Mouse (Mus musculus) midbrain, embryonic 10.5 days (tissue): ENCODE measurements around the gene Il25. TPM values are rescaled to one million over a fixed set of nuclear protein-coding genes. Genes with fewer than 3 reads are reported as not detected.
"Not testable (repeated sequence)": the region's sequence is repeated elsewhere in the genome, so short reads cannot be mapped to it uniquely, and the experiment has no call there.

Experiments
- DNase-seq: peaks from one replicate; pipeline ENCODE4 v3.0.0-alpha.2; 2017; ENCODE audit warnings: low spot score
- H3K27ac ChIP-seq: fragments of 300-500 bp; sonication (generic); replicated peaks from 2 replicates; pipeline ENCODE4 v1.5.1; 2016; ENCODE audit warnings: mild to moderate bottlenecking
- H3K27me3 ChIP-seq: fragments of 300-500 bp; sonication (generic); 2 replicates; pipeline ENCODE4 v1.6.1; 2016; ENCODE audit warnings: low read depth, mild to moderate bottlenecking; ENCODE audit not compliant: poor library complexity, severe bottlenecking
- H3K36me3 ChIP-seq: fragments of 300-500 bp; sonication (generic); 2 replicates; pipeline ENCODE4 v1.6.1; 2016; ENCODE audit warnings: mild to moderate bottlenecking, moderate library complexity
- H3K4me1 ChIP-seq: fragments of 300-500 bp; sonication (generic); 2 replicates; pipeline ENCODE4 v1.6.1; 2016
- H3K4me3 ChIP-seq: fragments of 300-500 bp; sonication (generic); 2 replicates; pipeline ENCODE4 v1.5.1; 2016; ENCODE audit warnings: mild to moderate bottlenecking, moderate library complexity
- H3K9me3 ChIP-seq: fragments of 300-500 bp; sonication (generic); replicated peaks from 2 replicates; pipeline ENCODE4 v1.6.1; 2016; ENCODE audit warnings: mild to moderate bottlenecking
- WGBS: fragments of 180-500 bp; shearing (Covaris S2); methylation state at CpG from one replicate; pipeline ENCODE4 v1.1.7; 2016; 5-methylcytosine and 5-hydroxymethylcytosine counted together
- polyA plus RNA-seq: library from polyadenylated mRNA; unstranded; fragments of >200 nt; fragmentation: Nextera tagmentation; extraction: Ambion mirVana; gene quantifications from 2 replicates; pipeline ENCODE4 v1.2.1, GENCODE M21; 2016

Gene Il25
- polyA plus RNA-seq, 1 experiment from 2014 or later = not detected

GRCm38 (mm10) chr14:54962714-54963113 is 30.2 kb downstream of the Il25 start:
- Histone ChIP-seq H3K27me3 (no peaks in the 10 kb centered on the region), H3K36me3 (no peaks in the 10 kb centered on the region), H3K4me1 (peaks cover 10% of the 10 kb centered on the region), H3K27ac (no peak overlapping the region), H3K9me3 (no peaks in the 10 kb centered on the region), H3K4me3 (no peak overlapping the region)
- 89% methylated on average over 7 of the region's 7 CpGs for WGBS
- DNase-seq = no peak

- H3K27ac ChIP-seq = no peak overlapping the region
- DNase-seq = no peak
- no peaks in the 10 kb centered on the region for H3K27me3 ChIP-seq
- no peaks in the 10 kb centered on the region for H3K36me3 ChIP-seq
- WGBS = 90% methylated on average over 11 of the region's 11 CpGs
- no peaks in the 10 kb centered on the region for H3K9me3 ChIP-seq
- peaks cover 10% of the 10 kb centered on the region for H3K4me1 ChIP-seq
- no peak overlapping the region for H3K4me3 ChIP-seq
Measured at GRCm38 (mm10) chr14:54963727-54964126, 31.2 kb downstream of the Il25 start.

- Histone ChIP-seq H3K4me1 (peaks cover 10% of the 10 kb centered on the region), H3K27ac (no peak overlapping the region), H3K9me3 (no peaks in the 10 kb centered on the region), H3K4me3 (no peak overlapping the region), H3K27me3 (no peaks in the 10 kb centered on the region), H3K36me3 (no peaks in the 10 kb centered on the region)
- WGBS = 86% methylated on average over 15 of the region's 15 CpGs
- no peak for DNase-seq
Measured at GRCm38 (mm10) chr14:54965044-54965443, 32.5 kb downstream of the Il25 start.

GRCm38 (mm10) chr14:54965631-54966030 is 33.1 kb downstream of the Il25 start:
- Histone ChIP-seq H3K4me3 (no peak overlapping the region), H3K27me3 (no peaks in the 10 kb centered on the region), H3K4me1 (peaks cover 5% of the 10 kb centered on the region), H3K27ac (no peak overlapping the region), H3K9me3 (no peaks in the 10 kb centered on the region), H3K36me3 (no peaks in the 10 kb centered on the region)
- DNase-seq = no peak
- 76% methylated on average over 6 of the region's 6 CpGs for WGBS

GRCm38 (mm10) chr14:54966320-54966977 is 34.0 kb downstream of the Il25 start, which contains the start of gene Myh6:
Gene Myh6 (minus strand): TSS chr14:54966927.
- Histone ChIP-seq H3K4me1 (no peaks in the 10 kb centered on the region), H3K36me3 (no peaks in the 10 kb centered on the region), H3K27ac (no peak within 1 kb of the TSS), H3K4me3 (no peak within 1 kb of the TSS), H3K9me3 (no peaks in the 10 kb centered on the region), H3K27me3 (no peaks in the 10 kb centered on the region)
- DNase-seq = no peak
- 79% methylated on average over 7 of the region's 7 CpGs for WGBS

- 80% methylated on average over 3 of the region's 3 CpGs for WGBS
- Histone ChIP-seq H3K27me3 (no peaks in the 10 kb centered on the region), H3K4me1 (no peaks in the 10 kb centered on the region), H3K9me3 (no peaks in the 10 kb centered on the region), H3K27ac (no peak overlapping the region), H3K36me3 (no peaks in the 10 kb centered on the region), H3K4me3 (no peak overlapping the region)
- DNase-seq = no peak
Measured at GRCm38 (mm10) chr14:54967874-54968273, 35.4 kb downstream of the Il25 start.

GRCm38 (mm10) chr14:54968344-54968743 is 35.8 kb downstream of the Il25 start:
- no peak for DNase-seq

GRCm38 (mm10) chr14:54972786-54973185 is 40.3 kb downstream of the Il25 start:
- 87% methylated on average over 11 of the region's 11 CpGs for WGBS
- H3K4me1 ChIP-seq = peaks cover 16% of the 10 kb centered on the region
- H3K9me3 ChIP-seq, H3K4me3 ChIP-seq, H3K36me3 ChIP-seq, H3K27ac ChIP-seq, H3K27me3 ChIP-seq, DNase-seq: not testable (repeated sequence)

More at GRCm38 (mm10) chr14:54968344-54968743, 35.8 kb downstream of the Il25 start:
- Histone ChIP-seq H3K9me3 (no peaks in the 10 kb centered on the region), H3K36me3 (no peaks in the 10 kb centered on the region), H3K4me3 (no peak overlapping the region), H3K27ac (no peak overlapping the region), H3K27me3 (no peaks in the 10 kb centered on the region), H3K4me1 (no peaks in the 10 kb centered on the region)

GRCm38 (mm10) chr14:54974068-54974791 is 41.7 kb downstream of the Il25 start:
- peaks cover 4% of the 10 kb centered on the region; the same call in 1 of the 2 replicates for H3K27me3 ChIP-seq
- no peak for DNase-seq
- WGBS = 76% methylated on average over 6 of the region's 6 CpGs
- H3K27ac ChIP-seq = peak overlapping the region; percentile 68; the same call in 1 of the 2 replicates
- H3K9me3 ChIP-seq = no peaks in the 10 kb centered on the region
- H3K36me3 ChIP-seq = no peaks in the 10 kb centered on the region
- peaks cover 16% of the 10 kb centered on the region for H3K4me1 ChIP-seq
- no peak overlapping the region for H3K4me3 ChIP-seq

GRCm38 (mm10) chr14:54976633-54977032 is 44.1 kb downstream of the Il25 start, which contains the start of gene Gm17428:
Gene Gm17428 (plus strand): TSS chr14:54976933.
- no peak for DNase-seq
- Histone ChIP-seq H3K4me3 (no peak within 1 kb of the TSS), H3K27ac (no peak within 1 kb of the TSS), H3K9me3 (no peaks in the 10 kb centered on the region), H3K36me3 (no peaks in the 10 kb centered on the region), H3K4me1 (peaks cover 16% of the 10 kb centered on the region), H3K27me3 (peaks cover 4% of the 10 kb centered on the region; the same call in 1 of the 2 replicates)
- WGBS = 95% methylated on average over 1 of the region's 1 CpGs

- Histone ChIP-seq H3K27me3 (peaks cover 4% of the 10 kb centered on the region; the same call in 1 of the 2 replicates), H3K36me3 (no peaks in the 10 kb centered on the region), H3K4me1 (peaks cover 14% of the 10 kb centered on the region), H3K4me3 (no peak overlapping the region), H3K27ac (no peak overlapping the region), H3K9me3 (no peaks in the 10 kb centered on the region)
- WGBS = 86% methylated on average over 8 of the region's 8 CpGs
- DNase-seq = no peak
Measured at GRCm38 (mm10) chr14:54978664-54979063, 46.2 kb downstream of the Il25 start.

- WGBS = 94% methylated on average over 7 of the region's 7 CpGs
- Histone ChIP-seq H3K9me3 (no peaks in the 10 kb centered on the region), H3K4me3 (no peak overlapping the region), H3K36me3 (no peaks in the 10 kb centered on the region), H3K4me1 (no peaks in the 10 kb centered on the region), H3K27ac (no peak overlapping the region), H3K27me3 (peaks cover 4% of the 10 kb centered on the region; the same call in 1 of the 2 replicates)
- DNase-seq = no peak
Measured at GRCm38 (mm10) chr14:54981934-54982333, 49.4 kb downstream of the Il25 start.
